Mouse (Mus musculus) myocyte (in vitro differentiated cells): ENCODE results near the gene Rpgrip1l. TPM values are rescaled to one million over a fixed set of nuclear protein-coding genes. Genes with fewer than 3 reads are reported as not detected.

ENCODE experiments used
- H3K27me3 ChIP-seq: one replicate; pipeline ENCODE4 v1.6.1; 2011; ENCODE audit not compliant: control insufficient read depth, insufficient read depth, insufficient read length
- H3K36me3 ChIP-seq: one replicate; pipeline ENCODE4 v1.6.1; 2011; ENCODE audit not compliant: control insufficient read depth, insufficient read depth
- H3K4me2 ChIP-seq: one replicate; pipeline ENCODE4 v1.6.1; 2011; ENCODE audit warnings: low read depth, control low read depth
- H3K4me3 ChIP-seq: one replicate; pipeline ENCODE4 v1.5.1; 2011; ENCODE audit warnings: mild to moderate bottlenecking, control low read depth, moderate library complexity
- H3K79me2 ChIP-seq: one replicate; pipeline ENCODE4 v1.6.1; 2011; ENCODE audit not compliant: control insufficient read depth, insufficient read depth
- H3ac ChIP-seq: one replicate; pipeline ENCODE4 v1.6.1; 2011; ENCODE audit not compliant: control insufficient read depth, insufficient read length
- CEBPB ChIP-seq: IDR thresholded peaks from 2 replicates; pipeline ENCODE4 v1.6.1; 2011; ENCODE audit warnings: mild to moderate bottlenecking, moderate library complexity; ENCODE audit not compliant: poor library complexity, insufficient read depth, severe bottlenecking
- E2F4 ChIP-seq: IDR thresholded peaks from one replicate; pipeline ENCODE4 v1.6.1; 2011; ENCODE audit warnings: mild to moderate bottlenecking, control low read depth, moderate library complexity; ENCODE audit not compliant: insufficient read depth
- MAX ChIP-seq: IDR thresholded peaks from one replicate; pipeline ENCODE4 v1.6.1; 2011; ENCODE audit warnings: low read depth, mild to moderate bottlenecking, control low read depth
- MYOD1 ChIP-seq, 3 experiments: IDR thresholded peaks; one replicate each; pipeline ENCODE4 v1.6.1; 2011; ENCODE audit warnings: control low read depth in 2 of 3, low read depth in 2 of 3, mild to moderate bottlenecking in 2 of 3, moderate library complexity in 1 of 3; ENCODE audit not compliant: insufficient read length in 2 of 3, control insufficient read depth in 1 of 3
- MYOG ChIP-seq, 3 experiments: IDR thresholded peaks; one replicate each; pipeline ENCODE4 v1.6.1; 2011; ENCODE audit warnings: control low read depth in 2 of 3, low read depth in 2 of 3, mild to moderate bottlenecking in 2 of 3; ENCODE audit not compliant: insufficient read length in 2 of 3, control insufficient read depth in 1 of 3, insufficient read depth in 1 of 3
- POLR2A ChIP-seq: IDR thresholded peaks from one replicate; pipeline ENCODE4 v1.6.1; 2011; ENCODE audit warnings: low read depth, mild to moderate bottlenecking, control low read depth, moderate library complexity; ENCODE audit not compliant: insufficient read length
- POLR2AphosphoS2 ChIP-seq: IDR thresholded peaks from one replicate; pipeline ENCODE4 v1.6.1; 2011; ENCODE audit warnings: low read depth, control low read depth; ENCODE audit not compliant: insufficient read length
- REST ChIP-seq: IDR thresholded peaks from one replicate; pipeline ENCODE4 v1.6.1; 2011; ENCODE audit warnings: mild to moderate bottlenecking, control low read depth, moderate library complexity; ENCODE audit not compliant: insufficient read depth, insufficient read length
- SRF ChIP-seq: IDR thresholded peaks from one replicate; pipeline ENCODE4 v1.6.1; 2011; ENCODE audit warnings: low read depth; ENCODE audit not compliant: control insufficient read depth, insufficient read length
- TCF12 ChIP-seq: IDR thresholded peaks from one replicate; pipeline ENCODE4 v1.6.1; 2011; ENCODE audit warnings: mild to moderate bottlenecking, control low read depth; ENCODE audit not compliant: poor library complexity, insufficient read depth, severe bottlenecking
- TCF3 ChIP-seq: IDR thresholded peaks from one replicate; pipeline ENCODE4 v1.6.1; 2011; ENCODE audit warnings: low read depth, control low read depth; ENCODE audit not compliant: insufficient read length
- USF1 ChIP-seq: IDR thresholded peaks from one replicate; pipeline ENCODE4 v1.6.1; 2011; ENCODE audit warnings: low read depth, mild to moderate bottlenecking, control low read depth, moderate library complexity
- polyA plus RNA-seq: library from polyadenylated mRNA; unstranded; fragments of >200 nt; fragmentation: generic; extraction: Trizol; gene quantifications from one replicate; pipeline ENCODE4 v1.2.1, GENCODE M21; 2012; ENCODE audit warnings: missing spikeins

Gene Rpgrip1l
- polyA plus RNA-seq, 1 experiment: 2.1 TPM

GRCm38 (mm10) chr8:91280467-91281212 is 32.4 kb downstream of the Rpgrip1l start:
- Histone ChIP-seq H3ac (no peak overlapping the region), H3K27me3 (no peaks in the 10 kb centered on the region), H3K4me3 (no peak overlapping the region), H3K79me2 (no peaks in the 10 kb centered on the region), H3K4me2 (peak overlapping the region; percentile 38), H3K36me3 (no peaks in the 10 kb centered on the region)
- no peak for TF ChIP-seq MAX
- TF ChIP-seq CEBPB: 0 out of 2 replicates have a peak, but pooled peaks have one; percentile 10
- TF ChIP-seq SRF: no peak
- TF ChIP-seq POLR2A: no peak
- TF ChIP-seq MYOG (IDR thresholded peaks at IDR 0.05; ENCODE audit: control insufficient read depth in 1 of 3, insufficient read depth in 1 of 3, insufficient read length in 2 of 3, low read depth in 2 of 3): no peak
- no peak for TF ChIP-seq E2F4
- no peak for TF ChIP-seq TCF12
- TF ChIP-seq USF1: peak; percentile 80

GRCm38 (mm10) chr8:91278060-91278459 is 35.0 kb downstream of the Rpgrip1l start:
- no peaks in the 10 kb centered on the region for H3K27me3 ChIP-seq
- no peaks in the 10 kb centered on the region for H3K36me3 ChIP-seq
- TF ChIP-seq TCF12: no peak
- no peak for TF ChIP-seq TCF3
- TF ChIP-seq USF1: no peak
- no peak for TF ChIP-seq POLR2AphosphoS2
- no peak for TF ChIP-seq MAX
- no peak for TF ChIP-seq REST
- no peak for TF ChIP-seq SRF
- no peak for TF ChIP-seq E2F4

GRCm38 (mm10) chr8:91276337-91276736 is 36.7 kb downstream of the Rpgrip1l start:
- H3ac ChIP-seq: no peak overlapping the region
- no peaks in the 10 kb centered on the region for H3K36me3 ChIP-seq
- no peak for TF ChIP-seq TCF3
- no peak for TF ChIP-seq CEBPB
- no peak for TF ChIP-seq SRF
- no peak for TF ChIP-seq TCF12
- no peak for TF ChIP-seq E2F4
- TF ChIP-seq USF1: no peak
- no peak for TF ChIP-seq POLR2A
- no peak for TF ChIP-seq MYOG (IDR thresholded peaks at IDR 0.05; ENCODE audit: control insufficient read depth in 1 of 3, insufficient read depth in 1 of 3, insufficient read length in 2 of 3, low read depth in 2 of 3)
- TF ChIP-seq REST: no peak
- TF ChIP-seq POLR2AphosphoS2: no peak
- no peak for TF ChIP-seq MYOD1 (IDR thresholded peaks at IDR 0.05; ENCODE audit: control insufficient read depth in 1 of 3, insufficient read length in 2 of 3, low read depth in 2 of 3)
- TF ChIP-seq MAX: no peak
- no peaks in the 10 kb centered on the region for H3K27me3 ChIP-seq
- no peak overlapping the region for H3K4me3 ChIP-seq
- no peaks in the 10 kb centered on the region for H3K79me2 ChIP-seq
- H3K4me2 ChIP-seq: no peak overlapping the region

More at GRCm38 (mm10) chr8:91278060-91278459, 35.0 kb downstream of the Rpgrip1l start:
- no peak overlapping the region for H3K4me3 ChIP-seq
- no peak overlapping the region for H3K4me2 ChIP-seq
- H3K79me2 ChIP-seq: no peaks in the 10 kb centered on the region
- H3ac ChIP-seq: no peak overlapping the region

GRCm38 (mm10) chr8:91273493-91273892 is 39.6 kb downstream of the Rpgrip1l start:
- TF ChIP-seq TCF3: no peak
- TF ChIP-seq MYOD1 (IDR thresholded peaks at IDR 0.05; ENCODE audit: control insufficient read depth in 1 of 3, insufficient read length in 2 of 3, low read depth in 2 of 3): no peak
- no peak for TF ChIP-seq SRF
- TF ChIP-seq USF1: no peak
- no peak for TF ChIP-seq MAX
- TF ChIP-seq E2F4: no peak
- TF ChIP-seq TCF12: no peak
- no peak for TF ChIP-seq POLR2A
- H3K4me2 ChIP-seq: no peak overlapping the region
- H3K4me3 ChIP-seq: no peak overlapping the region
- H3K27me3 ChIP-seq: no peaks in the 10 kb centered on the region
- no peaks in the 10 kb centered on the region for H3K79me2 ChIP-seq
- H3K36me3 ChIP-seq: no peaks in the 10 kb centered on the region
- H3ac ChIP-seq: no peak overlapping the region

- no peak overlapping the region for H3K4me3 ChIP-seq
- H3K79me2 ChIP-seq: no peaks in the 10 kb centered on the region
- no peak for TF ChIP-seq MAX
- TF ChIP-seq MYOD1 (IDR thresholded peaks at IDR 0.05; ENCODE audit: control insufficient read depth in 1 of 3, insufficient read length in 2 of 3, low read depth in 2 of 3): no peak
- no peak for TF ChIP-seq TCF3
- TF ChIP-seq POLR2A: no peak
- TF ChIP-seq USF1: no peak
- no peak overlapping the region for H3K4me2 ChIP-seq
- no peak overlapping the region for H3ac ChIP-seq
- no peaks in the 10 kb centered on the region for H3K36me3 ChIP-seq
- no peaks in the 10 kb centered on the region for H3K27me3 ChIP-seq
Measured at GRCm38 (mm10) chr8:91269374-91269958, 43.6 kb downstream of the Rpgrip1l start.
